Mouse (Mus musculus) cerebellum, adult 11-12 months (tissue): ENCODE results near the gene Syn1.

Experiments
- DNase-seq: peaks from one replicate; pipeline ENCODE4 v3.0.0; 2022

The Syn1 gene

DNA sequence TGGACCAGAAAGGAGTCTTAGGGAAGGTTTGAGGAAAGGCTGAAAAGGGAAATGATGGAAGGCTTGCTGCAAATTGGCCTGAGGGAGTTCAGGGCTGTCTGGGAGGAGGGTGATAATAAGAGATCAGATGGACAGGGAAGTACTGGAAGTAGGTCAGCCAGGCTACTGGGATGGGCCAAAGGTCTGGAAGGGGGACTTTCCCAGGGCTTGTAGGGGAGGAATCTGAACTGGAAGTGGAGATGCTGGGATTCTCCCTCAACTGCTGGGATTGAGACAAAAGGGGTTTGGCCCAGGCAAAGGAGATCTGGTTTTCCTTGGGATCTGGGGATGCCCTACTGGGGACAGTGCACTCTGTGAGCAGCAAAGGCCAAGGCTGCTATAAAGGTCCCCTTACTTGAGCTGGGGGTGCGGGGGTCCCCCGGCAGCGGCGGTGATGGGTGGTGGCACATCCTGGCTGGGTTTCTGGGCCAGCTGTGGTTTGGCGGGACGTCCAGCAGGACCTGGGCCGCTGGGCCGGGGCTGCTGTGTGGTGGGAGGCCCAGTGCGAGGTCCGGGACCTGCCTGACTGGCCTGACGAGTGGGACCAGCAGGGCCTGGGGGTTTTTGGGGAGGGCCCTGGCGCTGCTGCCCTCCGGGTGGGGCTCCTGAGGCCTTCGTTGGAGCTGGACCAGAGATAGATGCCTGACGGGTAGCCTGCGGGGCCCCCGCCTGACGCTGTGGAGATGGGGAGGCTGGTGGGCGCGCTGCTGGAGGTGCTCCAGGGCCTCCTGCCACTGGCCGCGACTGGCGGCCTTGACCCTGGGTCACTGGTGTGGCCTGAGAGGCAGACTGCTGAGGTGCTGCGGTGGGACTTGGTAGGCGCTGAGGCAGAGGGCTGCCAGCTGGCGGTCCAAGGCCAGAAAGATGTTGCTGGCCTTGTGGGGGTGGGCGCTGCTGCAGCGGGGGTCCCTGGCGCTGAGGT lies 58.4 kb downstream of the Syn1 start:
- peak; percentile 29 for DNase-seq

DNA sequence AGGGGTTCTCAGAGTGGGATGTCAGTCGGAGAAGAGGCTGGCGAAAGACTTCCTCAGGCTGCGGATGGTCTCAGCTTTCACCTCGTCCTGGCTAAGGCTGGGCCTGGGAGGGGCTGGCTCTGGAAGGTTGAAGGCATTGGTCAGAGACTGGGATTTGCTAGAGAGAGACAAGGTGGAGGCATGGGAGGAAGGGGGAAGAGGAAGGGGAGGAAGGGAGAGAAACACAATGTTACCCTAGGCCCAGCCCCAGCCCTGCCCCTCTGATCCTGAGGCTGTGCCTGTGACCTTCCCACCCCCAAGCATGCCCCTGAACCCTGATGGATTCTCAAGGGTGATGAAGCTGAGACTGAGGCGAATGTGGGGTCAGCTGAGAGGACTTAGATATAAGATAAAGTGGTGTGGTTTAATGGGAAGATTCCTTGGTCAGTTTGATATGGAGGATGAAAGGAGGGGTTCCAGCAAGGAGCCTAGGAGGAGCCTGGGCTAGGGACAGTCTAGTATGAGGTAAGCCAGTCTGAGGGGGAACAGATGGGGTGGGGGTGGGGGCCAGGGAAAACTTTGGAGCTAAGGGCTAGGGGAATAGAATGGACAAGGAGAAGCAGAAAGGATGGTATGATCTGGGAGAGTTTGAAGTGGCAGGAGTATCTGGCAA lies 59.2 kb downstream of the Syn1 start:
- DNase-seq = no peak

DNA sequence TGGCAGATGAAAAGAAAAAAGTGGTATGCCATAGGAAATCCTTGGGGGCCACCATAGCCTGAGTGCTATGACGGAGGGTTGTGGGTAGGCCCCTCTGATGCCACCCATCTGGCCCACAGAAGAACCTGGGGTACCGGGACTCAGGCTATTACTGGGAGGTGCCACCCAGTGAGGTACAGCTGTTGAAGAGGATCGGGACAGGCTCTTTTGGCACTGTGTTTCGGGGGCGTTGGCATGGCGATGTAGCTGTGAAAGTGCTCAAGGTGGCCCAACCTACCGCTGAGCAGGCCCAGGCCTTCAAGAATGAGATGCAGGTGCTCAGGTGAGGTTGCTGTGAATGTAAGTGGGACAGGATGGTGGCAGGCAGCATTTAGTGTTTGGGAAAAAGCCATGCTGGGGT lies 67.0 kb downstream of the Syn1 start:
- no peak for DNase-seq

DNA sequence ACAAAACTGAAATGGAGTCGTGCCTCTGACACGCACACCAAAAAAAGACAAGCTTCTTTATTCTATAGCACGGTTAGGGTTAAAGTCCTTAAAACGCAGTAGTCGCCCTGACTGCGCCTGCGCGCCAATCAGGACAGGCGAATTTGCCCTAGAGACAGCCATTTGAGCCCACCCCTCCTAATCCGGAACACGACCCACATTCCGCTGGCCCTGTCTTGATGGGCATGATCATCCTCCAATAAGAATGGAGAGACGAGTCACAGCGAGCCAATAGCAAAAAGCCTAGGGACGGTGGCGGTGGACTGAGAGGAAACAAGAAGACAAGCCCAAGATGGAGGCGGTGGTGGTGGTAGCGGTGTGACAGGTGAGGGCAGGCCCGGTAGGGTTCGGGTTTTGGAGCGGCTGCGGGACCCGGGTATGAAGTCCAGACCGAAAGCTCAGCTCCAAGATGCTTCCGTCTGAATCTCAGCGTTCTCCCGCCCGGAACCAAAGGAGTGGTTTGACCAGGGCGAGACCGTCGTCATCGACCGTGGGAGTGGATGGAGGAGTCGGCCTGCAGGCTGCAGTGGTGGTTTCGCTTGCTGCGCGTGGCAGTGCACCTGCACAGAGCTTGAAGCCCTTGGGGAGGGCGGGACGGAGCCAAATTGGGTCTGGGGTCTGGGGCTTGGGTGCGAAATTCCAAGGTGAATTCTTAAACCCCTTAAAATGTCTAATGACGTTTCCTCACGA lies 72.4 kb downstream of the Syn1 start:
- peak; percentile 95 for DNase-seq

DNA sequence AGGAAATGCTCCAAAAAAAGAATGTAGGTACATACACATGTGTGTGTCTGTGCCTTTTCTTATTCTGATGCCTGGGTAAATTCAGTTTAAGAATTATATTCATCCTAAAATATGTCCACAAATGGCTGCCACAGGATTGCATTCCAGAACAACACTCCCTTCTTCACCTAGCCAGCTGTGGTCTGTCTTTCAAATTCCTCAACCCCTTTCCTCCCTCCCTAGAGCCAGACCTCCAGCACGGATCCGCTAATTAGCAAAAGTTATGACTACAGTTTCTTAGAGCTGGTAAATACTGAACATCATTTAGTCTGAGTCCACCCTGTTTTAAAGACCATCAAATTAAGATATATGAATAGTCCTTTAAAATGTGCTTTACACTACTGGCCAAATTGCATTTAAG lies 73.0 kb downstream of the Syn1 start:
- DNase-seq = no peak

DNA sequence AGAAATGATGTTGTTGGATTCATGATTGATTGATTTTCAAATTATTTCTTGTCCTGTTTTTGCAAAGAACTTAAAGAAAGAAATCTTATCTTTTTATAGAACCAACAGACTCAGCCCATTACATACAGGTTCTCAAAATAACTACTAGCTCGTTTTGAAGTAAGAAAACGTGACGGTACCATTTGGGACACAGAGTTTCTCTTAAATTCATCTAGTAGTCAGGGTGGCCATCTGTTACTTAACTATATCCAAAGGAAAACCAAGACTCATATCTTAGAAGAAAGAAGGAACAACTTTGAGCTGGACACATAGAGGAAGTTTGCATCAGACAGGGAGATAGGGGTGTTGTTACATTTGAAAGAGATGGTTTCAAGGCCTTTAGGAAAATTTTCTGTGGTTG lies 73.6 kb downstream of the Syn1 start:
- DNase-seq = no peak

DNA sequence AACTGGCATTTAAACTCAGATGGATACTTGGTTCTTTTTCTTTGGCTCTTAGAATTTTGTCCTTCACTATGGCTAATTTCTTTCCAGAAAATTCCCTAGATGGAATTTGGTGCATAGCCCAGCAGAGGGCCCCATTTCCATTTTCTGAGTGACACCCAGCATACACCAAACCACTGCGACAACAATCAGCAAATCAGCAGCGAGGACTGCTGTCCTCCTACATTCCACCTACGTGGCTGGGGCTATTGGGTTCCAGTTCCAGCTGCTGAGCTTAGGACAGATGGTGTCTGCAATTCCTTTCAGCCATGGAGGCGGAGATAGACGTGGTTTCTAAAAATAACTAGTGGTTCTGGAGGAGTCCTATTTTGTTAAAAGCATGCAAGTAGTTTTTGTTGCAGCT lies 91.9 kb downstream of the Syn1 start:
- peak; percentile 69 for DNase-seq

DNA sequence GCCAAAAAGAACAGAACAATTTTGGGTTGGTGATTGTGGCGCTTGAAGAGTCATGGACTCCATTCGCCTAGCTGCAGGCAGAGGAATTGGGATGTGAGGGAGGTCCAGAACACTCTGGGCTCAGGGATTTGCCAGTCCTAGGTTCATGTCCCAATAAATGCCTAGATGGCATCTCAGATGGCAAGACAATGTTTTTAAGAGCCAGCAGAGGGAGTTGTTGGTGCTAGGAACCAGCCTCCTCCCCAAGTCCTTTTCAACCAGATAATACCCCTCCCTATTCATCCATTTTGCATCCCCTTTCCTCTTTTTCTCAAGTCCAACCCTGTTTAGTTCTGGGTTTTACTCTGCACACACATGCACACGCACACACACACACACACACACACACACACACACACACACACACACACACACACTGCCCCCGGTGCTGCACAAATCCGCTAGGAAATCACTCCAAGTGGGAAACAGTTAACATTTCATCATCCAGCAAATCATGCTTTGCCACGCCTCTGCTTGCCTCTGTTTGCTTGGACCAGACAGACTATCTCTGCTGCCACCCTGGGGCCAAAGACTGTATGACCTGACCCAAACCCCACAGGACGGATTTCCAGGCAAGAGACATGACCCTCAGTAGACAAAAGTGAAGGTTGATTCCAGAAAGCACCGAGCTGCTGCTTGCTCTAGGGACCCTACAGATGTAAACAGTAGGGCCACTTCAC lies 100.9 kb downstream of the Syn1 start:
- peak; percentile 73 for DNase-seq

DNA sequence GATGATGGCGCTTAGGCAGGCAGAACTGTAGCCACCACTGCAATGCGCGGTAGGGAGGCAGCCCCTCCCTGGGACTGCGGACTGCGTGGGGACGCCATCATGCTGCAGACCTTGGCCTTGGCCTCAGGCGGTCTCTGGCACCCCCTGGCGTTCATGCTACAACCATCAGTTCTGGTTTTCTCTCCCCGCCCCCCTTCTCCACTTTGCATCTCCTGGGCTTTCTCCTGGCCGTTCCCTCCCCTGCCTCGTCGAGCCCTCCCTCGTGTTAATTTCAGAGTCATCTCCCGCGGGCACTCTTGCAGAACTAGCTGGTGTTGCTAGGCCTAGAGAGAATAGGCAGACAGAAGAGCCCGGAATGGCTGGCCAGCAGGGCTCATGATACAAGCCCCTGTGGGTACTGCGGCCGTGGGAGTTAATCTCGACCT lies 101.6 kb downstream of the Syn1 start:
- peak; percentile 85 for DNase-seq

DNA sequence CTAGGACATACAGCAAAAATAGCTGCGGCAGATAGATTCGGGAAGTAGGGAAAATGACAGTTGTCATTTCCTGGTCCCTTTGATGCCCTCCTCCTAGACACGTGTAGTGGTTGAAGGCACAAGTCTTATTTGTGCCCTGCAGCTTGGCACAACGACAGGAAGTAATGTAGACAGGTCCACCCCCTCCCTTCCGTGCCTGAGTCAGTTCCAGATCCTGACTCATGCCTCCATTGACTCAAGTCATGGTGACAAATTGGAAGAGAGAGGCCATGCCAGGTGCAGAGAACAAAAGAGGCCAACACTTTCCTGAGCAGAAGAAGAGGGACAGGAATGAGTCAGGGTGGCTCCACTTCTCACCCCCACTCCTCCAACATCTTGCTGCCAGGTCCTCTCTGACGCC lies 103.8 kb downstream of the Syn1 start:
- DNase-seq = peak; percentile 37
